Mouse (Mus musculus) brown adipose tissue, adult 24 weeks (tissue): ENCODE data around the gene Nlgn1. TPM values are rescaled to one million over a fixed set of nuclear protein-coding genes. Genes with fewer than 3 reads are reported as not detected.
"Not testable (repeated sequence)": the region's sequence is repeated elsewhere in the genome, so short reads cannot be mapped to it uniquely, and the experiment has no call there.

Experiments
- H3K27ac ChIP-seq: fragments of 200-500 bp; replicated peaks from 2 replicates; pipeline ENCODE4 v1.5.1; 2012; ENCODE audit warnings: low read depth, mild to moderate bottlenecking, low read length
- H3K4me1 ChIP-seq: fragments of 200-500 bp; 2 replicates; pipeline ENCODE4 v1.6.1; 2012; ENCODE audit warnings: low read length, mixed read lengths; ENCODE audit not compliant: control insufficient read depth, insufficient read depth, insufficient read length
- H3K4me3 ChIP-seq: fragments of 200-500 bp; 2 replicates; pipeline ENCODE4 v1.5.1; 2012; ENCODE audit warnings: low read depth, mild to moderate bottlenecking, low read length, moderate library complexity; ENCODE audit not compliant: insufficient read depth
- polyA plus RNA-seq: library from polyadenylated mRNA; stranded (reverse); fragments of >200 nt; gene quantifications from 2 replicates; pipeline ENCODE4 v1.2.4, GENCODE M21; 2012; ENCODE audit not compliant: missing spikeins, insufficient read depth, insufficient read length

The Nlgn1 gene
- polyA plus RNA-seq, 1 experiment: not detected

DNA sequence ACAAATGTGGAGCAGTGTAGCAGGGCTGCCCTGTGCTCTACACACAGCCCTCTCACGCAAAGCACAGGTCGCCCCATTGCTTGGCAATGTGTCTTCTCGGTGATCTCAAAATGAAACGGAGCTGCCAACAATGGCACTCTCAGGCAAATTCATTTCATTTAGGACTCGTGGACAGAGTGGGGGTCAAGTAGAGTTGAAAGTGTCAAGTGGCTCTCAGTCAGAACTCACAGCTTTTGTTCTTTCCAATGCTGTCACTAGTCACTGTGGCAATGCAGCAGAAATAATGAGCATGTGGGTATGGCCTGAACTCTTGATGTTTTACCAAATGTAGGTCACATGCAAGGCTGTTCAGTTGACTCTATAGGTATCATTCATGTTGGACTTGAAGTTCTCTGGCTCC lies 756.7 kb downstream of the Nlgn1 start:
- H3K27ac ChIP-seq: no peak overlapping the region

DNA sequence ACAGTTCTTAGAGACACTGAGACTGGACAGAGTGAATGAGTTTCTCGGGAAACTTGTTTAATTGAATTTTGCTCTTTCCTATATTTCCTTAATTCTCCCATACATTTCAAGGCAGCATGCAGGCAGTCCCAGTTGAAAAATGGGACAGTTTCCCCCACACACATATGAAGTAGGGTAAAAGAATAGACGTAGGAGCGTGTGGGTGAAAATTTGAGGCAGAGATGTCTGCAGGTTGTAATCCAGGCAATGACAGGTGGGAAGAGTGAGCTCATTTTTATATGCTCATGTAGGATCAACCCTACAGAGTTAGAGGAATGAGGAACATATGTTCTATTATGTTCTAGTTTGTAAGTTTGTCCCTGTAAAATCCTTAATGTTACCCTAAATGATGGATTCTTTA lies 757.4 kb downstream of the Nlgn1 start:
- H3K27ac ChIP-seq: no peak overlapping the region
- H3K4me3 ChIP-seq: no peak overlapping the region
- H3K4me1 ChIP-seq: no peaks in the 10 kb centered on the region

More for the DNA sequence above, 756.7 kb downstream of the Nlgn1 start:
- no peaks in the 10 kb centered on the region for H3K4me1 ChIP-seq
- no peak overlapping the region for H3K4me3 ChIP-seq

DNA sequence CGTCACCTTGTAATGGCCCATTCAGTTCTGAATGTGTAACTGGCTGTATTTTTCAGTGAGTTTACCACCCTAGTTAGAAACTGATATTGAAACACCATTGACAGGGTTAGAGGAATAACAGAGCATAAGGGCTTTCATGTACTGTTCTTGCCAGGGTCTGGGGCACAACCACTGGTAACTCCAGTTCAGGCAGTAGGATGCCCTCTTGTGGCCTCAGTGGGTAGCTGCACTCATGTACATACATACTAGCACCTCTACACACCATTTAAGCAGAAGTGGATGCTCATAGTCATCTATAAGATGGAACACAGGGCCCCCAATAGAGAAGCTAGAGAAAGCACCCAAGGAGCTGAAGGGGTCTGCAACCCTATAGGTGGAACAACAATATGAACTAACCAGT lies 773.7 kb downstream of the Nlgn1 start:
- not testable (repeated sequence) for H3K4me1 ChIP-seq, H3K4me3 ChIP-seq, H3K27ac ChIP-seq

DNA sequence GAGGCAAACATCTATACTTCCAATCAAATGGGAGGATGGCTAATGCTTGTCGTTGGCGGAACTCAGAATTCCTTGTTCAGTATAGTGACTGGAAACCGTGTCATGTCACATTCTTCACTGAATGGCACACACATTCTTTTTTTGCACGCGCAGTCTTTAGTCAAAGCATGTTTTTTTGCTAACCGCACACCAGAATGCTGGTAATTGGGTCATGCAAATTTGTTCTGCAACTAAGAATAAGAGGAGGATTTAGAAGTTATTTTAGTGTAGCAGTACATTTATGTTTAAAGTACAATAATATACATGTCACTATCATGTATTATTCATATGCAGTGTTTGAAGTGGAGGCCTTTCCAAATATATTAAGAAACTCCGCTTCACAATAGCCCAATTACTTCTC lies 783.2 kb downstream of the Nlgn1 start:
- H3K4me1 ChIP-seq: not testable (repeated sequence)

DNA sequence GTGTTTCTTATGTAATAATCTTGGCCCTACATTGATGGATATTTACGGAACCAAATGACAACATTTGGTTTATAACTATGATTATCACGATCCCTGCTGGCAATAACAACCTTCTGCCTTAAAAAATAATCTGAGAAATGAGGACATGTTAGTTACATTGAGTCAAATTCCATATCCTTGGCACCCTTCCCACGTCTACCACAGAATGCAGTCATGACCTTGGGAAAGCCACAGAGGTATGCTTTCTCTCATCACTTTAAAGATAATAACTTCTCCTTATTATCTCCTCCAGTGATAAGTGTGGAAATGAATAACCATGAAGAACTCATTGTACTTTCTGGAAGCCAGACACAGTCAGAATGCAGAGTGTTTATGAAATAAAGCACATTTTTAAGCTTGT lies 808.0 kb downstream of the Nlgn1 start:
- not testable (repeated sequence) for H3K4me3 ChIP-seq, H3K27ac ChIP-seq, H3K4me1 ChIP-seq

More for the DNA sequence above, 783.2 kb downstream of the Nlgn1 start:
- H3K4me3 ChIP-seq, H3K27ac ChIP-seq: not testable (repeated sequence)

DNA sequence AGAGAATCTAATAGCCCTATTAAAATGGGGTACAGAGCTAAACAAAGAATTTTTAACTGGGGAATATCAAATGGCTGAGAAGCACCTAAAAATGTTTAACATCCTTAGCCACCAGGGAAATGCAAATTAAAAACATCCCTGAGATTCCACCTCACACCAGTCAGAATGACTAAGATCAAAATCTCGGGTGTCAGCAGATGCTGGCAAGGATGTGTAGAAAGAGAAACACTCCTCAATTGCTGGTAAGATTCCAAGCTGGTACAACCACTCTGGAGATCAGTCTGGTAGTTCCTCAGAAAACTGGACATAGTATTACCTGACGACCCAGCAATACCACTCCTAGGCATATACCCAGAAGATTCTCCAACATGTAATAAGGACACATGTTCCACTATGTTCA lies 869.2 kb downstream of the Nlgn1 start:
- Histone ChIP-seq H3K4me3 (no peak overlapping the region), H3K27ac (no peak overlapping the region), H3K4me1 (no peaks in the 10 kb centered on the region)

DNA sequence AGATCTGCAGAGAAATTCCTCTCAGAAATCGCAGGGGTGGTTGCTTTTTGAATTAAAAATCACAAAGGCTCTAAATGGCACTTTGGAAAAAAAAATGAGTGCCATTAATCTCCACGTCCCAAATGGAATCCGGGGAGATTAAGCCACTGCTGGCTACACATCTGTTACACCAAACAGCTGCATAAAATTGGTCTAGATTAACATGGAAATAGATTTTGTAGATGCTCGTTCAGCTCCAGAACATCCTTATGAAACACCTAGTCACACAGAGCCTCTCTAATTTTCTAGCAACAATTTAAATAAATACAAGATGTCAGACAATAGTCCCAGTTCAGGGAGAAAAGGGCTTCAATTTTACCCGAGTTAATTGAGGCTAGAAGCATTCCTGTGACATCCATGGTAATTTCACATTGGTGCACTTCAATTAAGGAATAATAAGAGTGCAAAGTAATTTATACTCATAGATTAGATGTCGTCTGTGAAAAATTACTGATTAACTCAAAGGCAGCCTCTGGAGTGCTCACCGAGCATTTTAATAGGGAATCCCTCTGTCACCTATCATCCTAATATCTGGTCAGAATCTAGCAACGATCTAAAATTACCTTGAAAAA lies 875.9 kb downstream of the Nlgn1 start:
- H3K27ac ChIP-seq: no peak overlapping the region
- no peaks in the 10 kb centered on the region for H3K4me1 ChIP-seq
- H3K4me3 ChIP-seq: no peak overlapping the region

DNA sequence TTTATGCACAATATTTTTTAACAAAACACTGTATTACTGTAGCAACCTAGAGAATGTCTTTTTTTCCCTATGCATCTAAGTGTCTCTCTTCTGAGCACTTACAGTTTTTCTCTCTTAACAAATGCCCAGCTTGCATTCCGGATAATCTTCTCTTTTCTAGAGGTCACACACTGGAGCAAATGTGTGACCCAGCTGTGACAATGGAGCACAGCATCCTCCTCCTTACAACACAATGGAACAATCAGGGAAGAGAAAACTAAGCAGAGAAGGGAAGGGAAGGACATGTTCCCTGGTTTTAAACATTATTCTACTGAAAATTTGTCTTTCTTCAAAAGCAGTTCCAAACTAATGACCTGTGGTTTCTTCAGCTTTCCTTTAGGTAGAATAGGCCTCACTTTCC lies 879.9 kb downstream of the Nlgn1 start:
- no peak overlapping the region for H3K4me3 ChIP-seq
- no peaks in the 10 kb centered on the region for H3K4me1 ChIP-seq
- H3K27ac ChIP-seq: no peak overlapping the region

DNA sequence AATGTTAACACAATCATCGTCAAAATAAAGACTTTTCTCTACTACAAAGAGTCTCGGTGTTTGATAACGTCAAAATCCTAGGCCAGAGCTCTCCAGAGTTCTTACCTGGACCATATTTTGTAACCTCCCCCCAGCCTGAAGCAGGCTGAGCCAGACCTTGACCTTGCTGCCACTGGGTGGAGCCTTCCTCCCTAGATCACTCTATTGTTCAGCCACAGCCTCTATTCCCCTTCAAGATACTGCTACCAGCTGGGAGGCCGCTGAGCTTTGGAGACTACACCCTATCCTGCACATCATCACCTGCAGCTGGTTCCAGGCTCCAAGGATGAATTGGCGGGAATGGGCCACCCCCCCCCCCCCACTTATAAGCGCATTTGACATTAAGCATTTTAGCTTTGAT lies 881.8 kb downstream of the Nlgn1 start:
- no peaks in the 10 kb centered on the region for H3K4me1 ChIP-seq
- no peak overlapping the region for H3K4me3 ChIP-seq
- H3K27ac ChIP-seq: no peak overlapping the region

DNA sequence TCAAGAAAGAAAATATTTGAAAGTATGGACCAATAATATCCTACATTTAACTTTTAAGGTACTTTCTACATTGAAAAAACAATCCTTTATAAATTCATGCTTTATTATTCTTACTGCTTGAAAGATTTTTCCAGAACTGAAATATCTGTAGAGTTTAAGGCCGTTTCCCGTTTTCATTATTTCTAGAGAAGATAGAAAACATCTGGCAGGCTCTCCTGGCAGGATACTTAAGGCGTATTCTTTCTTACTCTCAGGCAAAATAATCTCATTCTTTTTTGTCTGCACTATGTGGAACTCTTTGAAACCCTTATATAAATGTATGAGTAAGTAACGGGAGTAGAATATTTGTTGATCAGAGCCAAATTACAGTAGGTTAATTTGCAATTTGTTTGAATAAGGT lies 882.9 kb downstream of the Nlgn1 start:
- Histone ChIP-seq H3K27ac (no peak overlapping the region), H3K4me3 (no peak overlapping the region), H3K4me1 (no peaks in the 10 kb centered on the region)

DNA sequence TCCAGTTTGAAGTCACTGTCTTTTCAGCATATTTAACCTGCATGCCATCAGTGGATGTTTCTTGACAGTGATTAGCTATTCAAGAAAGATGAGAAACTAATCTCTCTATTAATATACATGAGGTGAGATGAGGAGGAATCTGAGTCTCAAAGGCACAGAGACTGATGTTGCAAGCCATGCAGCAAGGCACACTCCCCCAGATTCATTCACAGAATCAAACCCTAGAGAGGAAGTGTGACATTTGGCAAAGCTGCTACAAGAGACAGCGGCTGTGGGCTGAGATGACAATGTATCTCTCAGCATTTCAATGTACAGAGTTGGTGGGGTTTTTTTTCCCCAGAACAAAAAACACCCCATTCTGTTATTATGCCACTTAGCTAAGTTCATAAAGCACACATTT lies 885.1 kb downstream of the Nlgn1 start:
- no peak overlapping the region for H3K27ac ChIP-seq
- no peak overlapping the region for H3K4me3 ChIP-seq
- no peaks in the 10 kb centered on the region for H3K4me1 ChIP-seq

DNA sequence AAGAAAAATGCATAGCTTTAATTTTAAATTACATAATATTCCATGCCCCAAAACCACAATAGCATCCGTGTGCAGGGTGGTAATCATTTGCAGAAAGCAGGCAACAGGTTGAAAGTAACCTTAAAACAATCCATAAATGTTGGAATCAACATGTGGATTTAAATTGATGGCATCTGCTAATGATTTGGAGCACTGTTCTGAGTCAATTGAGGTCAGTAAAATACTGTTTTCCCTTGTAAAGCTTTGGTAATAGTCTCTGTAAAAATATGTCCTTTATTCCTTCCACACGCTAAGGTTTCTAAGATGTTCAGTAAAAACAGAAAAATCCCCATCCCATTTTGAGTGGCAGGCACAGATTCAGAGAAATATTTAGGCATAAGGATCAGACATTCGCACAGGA lies 888.6 kb downstream of the Nlgn1 start:
- no peak overlapping the region for H3K4me3 ChIP-seq
- H3K4me1 ChIP-seq: no peaks in the 10 kb centered on the region
- no peak overlapping the region for H3K27ac ChIP-seq

DNA sequence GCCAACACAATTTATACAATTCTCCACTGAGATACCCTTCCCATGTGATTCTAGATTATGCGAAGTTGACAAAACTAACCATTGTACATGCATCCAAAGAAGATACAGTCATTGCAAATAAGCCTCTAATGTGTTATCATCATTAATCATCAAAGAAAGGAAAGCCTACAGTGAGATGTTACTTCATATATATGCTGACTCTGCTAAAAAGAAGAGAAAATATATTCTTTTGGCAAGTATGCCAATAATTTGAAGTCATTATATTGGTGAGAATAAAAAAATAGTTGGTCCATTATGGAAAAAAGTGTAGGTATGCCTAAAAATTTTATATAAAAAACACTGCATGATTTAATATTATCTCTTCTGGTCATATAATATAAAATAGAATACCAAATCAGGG lies 889.6 kb downstream of the Nlgn1 start:
- Histone ChIP-seq H3K4me1 (no peaks in the 10 kb centered on the region), H3K27ac (no peak overlapping the region), H3K4me3 (no peak overlapping the region)

DNA sequence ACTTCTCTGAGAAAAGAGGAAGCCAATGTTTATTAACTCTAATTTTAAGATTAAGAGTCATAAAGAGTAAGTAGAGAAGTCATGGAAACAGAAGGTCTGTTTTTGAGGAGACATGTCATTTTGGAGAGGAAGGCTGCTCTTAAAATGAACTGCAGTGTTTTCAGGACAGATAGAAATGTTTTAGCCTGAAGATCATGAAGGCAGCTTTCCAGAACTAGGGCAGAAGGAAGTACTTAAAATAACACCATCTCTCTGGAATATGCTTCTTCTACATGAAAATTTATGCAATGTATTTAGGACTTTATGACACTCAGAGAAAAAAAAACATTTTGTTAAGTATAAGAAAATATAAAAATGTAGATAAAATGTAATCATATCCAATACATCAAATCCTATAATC lies 905.3 kb downstream of the Nlgn1 start:
- Histone ChIP-seq H3K4me1 (no peaks in the 10 kb centered on the region), H3K27ac (no peak overlapping the region), H3K4me3 (no peak overlapping the region)

DNA sequence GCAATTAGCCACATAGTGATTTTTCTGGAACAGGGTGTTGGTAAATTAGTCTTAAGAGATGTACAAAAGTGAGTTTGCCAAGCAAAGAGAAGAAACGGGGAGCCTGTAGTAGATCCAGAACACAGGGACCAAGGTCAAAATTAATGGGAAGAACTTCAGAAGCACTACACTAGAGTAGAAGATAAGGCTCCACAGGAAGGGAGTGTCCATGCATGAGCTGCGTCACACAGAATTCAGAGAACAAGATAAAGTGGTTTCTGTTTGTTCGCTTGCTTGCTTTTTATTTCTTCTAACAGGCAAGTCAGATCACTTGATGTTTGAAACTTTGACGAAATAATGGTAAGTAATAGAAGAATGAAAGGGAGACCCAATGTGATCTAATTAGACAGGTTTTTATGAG lies 920.3 kb downstream of the Nlgn1 start:
- H3K4me1 ChIP-seq: no peaks in the 10 kb centered on the region
- no peak overlapping the region for H3K4me3 ChIP-seq
- no peak overlapping the region for H3K27ac ChIP-seq
